Mouse (Mus musculus): ENCODE results near the gene Anapc16.
A peak's percentile ranks its signal among the peaks of the same experiment; 100 is the strongest.

DNA sequence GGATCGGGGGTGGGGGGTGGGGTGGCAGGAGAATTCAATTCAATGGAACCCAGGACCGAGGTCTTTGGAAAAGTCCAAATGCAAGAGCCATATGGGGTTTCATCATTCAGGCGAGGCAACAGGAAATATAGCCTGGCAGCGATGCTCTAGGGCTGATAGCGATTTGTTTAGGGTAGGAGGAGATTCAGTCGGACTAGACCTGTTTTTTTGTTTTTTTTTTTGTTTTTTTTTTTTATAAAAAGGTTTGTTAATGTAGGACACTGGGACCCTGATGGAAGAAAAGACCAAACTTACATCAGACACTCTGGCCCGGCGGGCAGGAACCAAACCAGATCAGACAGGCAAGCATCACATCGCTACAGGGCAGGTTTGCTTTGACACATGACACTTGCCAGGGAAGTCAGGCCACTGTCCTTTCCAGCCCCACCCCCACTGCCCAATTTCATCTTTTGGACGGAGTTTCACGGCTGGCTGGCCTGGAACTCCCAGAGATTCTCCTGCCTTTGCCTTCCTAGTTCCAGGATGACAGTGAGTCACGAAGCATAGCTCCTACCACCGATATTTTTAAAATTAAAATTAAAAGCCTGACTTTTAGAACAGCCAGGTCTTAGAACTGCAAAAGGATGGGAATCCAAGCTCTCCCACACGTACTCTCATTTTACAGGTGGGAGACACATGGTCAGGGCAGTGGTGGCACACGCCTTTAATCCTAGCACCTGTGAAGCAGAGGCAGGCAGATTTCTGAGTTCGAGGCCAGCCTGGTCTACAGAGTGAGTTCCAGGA, 50.0 kb downstream of the Anapc16 start:
- no peak for TF ChIP-seq MEF2A (IDR thresholded peaks at IDR 0.05; ENCODE audit: extremely low read depth, insufficient replicate concordance, low read depth, low read length, poor library complexity, severe bottlenecking)
- TF ChIP-seq CTCF (IDR thresholded peaks at IDR 0.05 in 2 of 3, conservative IDR thresholded peaks at IDR 0.05 in 1 of 3; ENCODE audit: control insufficient read depth in 1 of 3, insufficient read depth in 1 of 3, low read depth in 2 of 3, low read length in 3 of 3, poor library complexity in 1 of 3, severe bottlenecking in 1 of 3), result no peak
- no peak for TF ChIP-seq E2F4 (IDR thresholded peaks at IDR 0.05; ENCODE audit: borderline replicate concordance, low read depth, low read length)
- no peak for TF ChIP-seq RAD21 (IDR thresholded peaks at IDR 0.05; ENCODE audit: low read depth, low read length)
- TF ChIP-seq MAX (IDR thresholded peaks at IDR 0.05; ENCODE audit: low read length), result no peak
- no peak; a peak in 1 of 4 replicates for TF ChIP-seq EP300 (IDR thresholded peaks at IDR 0.05; ENCODE audit: low read depth in 1 of 2, low read length in 2 of 2)
- TF ChIP-seq GABPA (IDR thresholded peaks at IDR 0.05; ENCODE audit: low read depth, low read length), result no peak
- 0 out of 2 replicates have a peak, but pooled peaks have one; percentile 43 for TF ChIP-seq POLR2AphosphoS2 (IDR thresholded peaks at IDR 0.05; ENCODE audit: low read length)
- TF ChIP-seq POLR2A (IDR thresholded peaks at IDR 0.05; ENCODE audit: control insufficient read depth in 1 of 2, insufficient read depth in 1 of 2, low read depth in 1 of 2, low read length in 2 of 2, poor library complexity in 1 of 2), result no peak
- TF ChIP-seq CHD2 (IDR thresholded peaks at IDR 0.05; ENCODE audit: low read length), result no peak
- TF ChIP-seq ZMIZ1 (IDR thresholded peaks at IDR 0.05; ENCODE audit: low read depth, low read length), result no peak
- TF ChIP-seq TBP (IDR thresholded peaks at IDR 0.05; ENCODE audit: low read depth, low read length), result no peak

Measured in MEL (cell line).